Mouse (Mus musculus) forebrain, embryonic 13.5 days (tissue): ENCODE data around the gene Crtac1. TPM values are rescaled to one million over a fixed set of nuclear protein-coding genes. Genes with fewer than 3 reads are reported as not detected.

Experiments used
- ATAC-seq: fragments of 200-750 bp; cut with Nextera tagmentation; 2 replicates; pipeline ENCODE4 v1.8.0; 2017
- H3K27ac ChIP-seq: fragments of 300-500 bp; sonication (generic); 2 replicates; pipeline ENCODE4 v1.5.1; 2015; ENCODE audit warnings: inconsistent platforms, mild to moderate bottlenecking, moderate library complexity
- H3K27me3 ChIP-seq: fragments of 300-500 bp; sonication (generic); 2 replicates; pipeline ENCODE4 v1.6.1; 2015; ENCODE audit warnings: mild to moderate bottlenecking, inconsistent platforms
- H3K36me3 ChIP-seq: fragments of 300-500 bp; sonication (generic); 2 replicates; pipeline ENCODE4 v1.6.1; 2015; ENCODE audit warnings: mild to moderate bottlenecking, inconsistent platforms; ENCODE audit not compliant: poor library complexity, severe bottlenecking
- H3K4me1 ChIP-seq: fragments of 300-500 bp; sonication (generic); 2 replicates; pipeline ENCODE4 v1.6.1; 2015; ENCODE audit warnings: inconsistent platforms
- H3K4me2 ChIP-seq: fragments of 300-500 bp; sonication (generic); 2 replicates; pipeline ENCODE4 v1.6.1; 2015; ENCODE audit warnings: inconsistent platforms, mild to moderate bottlenecking, moderate library complexity
- H3K4me3 ChIP-seq: fragments of 300-500 bp; sonication (generic); 2 replicates; pipeline ENCODE4 v1.5.1; 2015; ENCODE audit warnings: mild to moderate bottlenecking, inconsistent platforms
- H3K9ac ChIP-seq: fragments of 300-500 bp; sonication (generic); 2 replicates; pipeline ENCODE4 v1.6.1; 2015; ENCODE audit warnings: mild to moderate bottlenecking, inconsistent platforms
- H3K9me3 ChIP-seq: fragments of 300-500 bp; sonication (generic); replicated peaks from 2 replicates; pipeline ENCODE4 v1.6.1; 2016; ENCODE audit warnings: inconsistent platforms
- WGBS: fragments of 180-500 bp; shearing (Covaris S2); methylation state at CpG from one replicate; pipeline ENCODE4 v1.1.7; 2015; 5-methylcytosine and 5-hydroxymethylcytosine counted together
- polyA plus RNA-seq: library from polyadenylated mRNA; unstranded; fragments of >200 nt; fragmentation: Nextera tagmentation; extraction: Ambion mirVana; gene quantifications from 2 replicates; pipeline ENCODE4 v1.2.1, GENCODE M21; 2015

Crtac1 gene
- polyA plus RNA-seq, 1 experiment from 2014 or later, result 12.0 TPM

- H3K4me2 ChIP-seq, result no peak overlapping the region
- no peak overlapping the region for H3K9ac ChIP-seq
- H3K9me3 ChIP-seq, result no peaks in the 10 kb centered on the region
- 47% methylated on average over 8 of the region's 8 CpGs for WGBS
- ATAC-seq, result no peak
- peaks cover 17% of the 10 kb centered on the region for H3K4me1 ChIP-seq
- no peak overlapping the region for H3K4me3 ChIP-seq
- peak overlapping the region; percentile 25; the same call in 1 of the 2 replicates for H3K27ac ChIP-seq
- H3K36me3 ChIP-seq, result no peaks in the 10 kb centered on the region
- peaks cover 16% of the 10 kb centered on the region for H3K27me3 ChIP-seq
These were observed 51.8 kb downstream of the Crtac1 start for GRCm38 (mm10) chr19:42379798-42380197.

- H3K27ac ChIP-seq, result no peak overlapping the region
- 83% methylated on average over 3 of the region's 3 CpGs for WGBS
- ATAC-seq, result no peak
These were observed 54.4 kb downstream of the Crtac1 start for GRCm38 (mm10) chr19:42377206-42377605.

GRCm38 (mm10) chr19:42363551-42363950 is 68.0 kb downstream of the Crtac1 start:
- Histone ChIP-seq H3K9me3 (no peaks in the 10 kb centered on the region), H3K36me3 (no peaks in the 10 kb centered on the region), H3K27me3 (no peaks in the 10 kb centered on the region), H3K4me3 (no peak overlapping the region), H3K4me2 (no peak overlapping the region), H3K9ac (no peak overlapping the region), H3K4me1 (peaks cover 6% of the 10 kb centered on the region; the same call in 1 of the 2 replicates), H3K27ac (no peak overlapping the region)
- ATAC-seq, result no peak
- WGBS, result 92% methylated on average over 4 of the region's 4 CpGs

More at GRCm38 (mm10) chr19:42377206-42377605, 54.4 kb downstream of the Crtac1 start:
- H3K4me1 ChIP-seq, result peaks cover 15% of the 10 kb centered on the region
- H3K9me3 ChIP-seq, result no peaks in the 10 kb centered on the region
- H3K4me3 ChIP-seq, result no peak overlapping the region
- no peak overlapping the region for H3K4me2 ChIP-seq
- H3K9ac ChIP-seq, result no peak overlapping the region
- H3K36me3 ChIP-seq, result no peaks in the 10 kb centered on the region
- H3K27me3 ChIP-seq, result peaks cover 12% of the 10 kb centered on the region; the same call in 1 of the 2 replicates

GRCm38 (mm10) chr19:42358406-42358805 is 73.2 kb downstream of the Crtac1 start:
- Histone ChIP-seq H3K27me3 (no peaks in the 10 kb centered on the region), H3K9me3 (no peaks in the 10 kb centered on the region), H3K36me3 (no peaks in the 10 kb centered on the region), H3K4me1 (peaks cover 10% of the 10 kb centered on the region; the same call in 1 of the 2 replicates), H3K4me2 (no peak overlapping the region), H3K4me3 (no peak overlapping the region), H3K27ac (no peak overlapping the region), H3K9ac (no peak overlapping the region)
- WGBS, result 50% methylated on average over 7 of the region's 7 CpGs
- ATAC-seq, result no peak

- 91% methylated on average over 5 of the region's 5 CpGs for WGBS
These were observed 74.7 kb downstream of the Crtac1 start for GRCm38 (mm10) chr19:42356854-42357253.

GRCm38 (mm10) chr19:42355476-42355875 is 76.1 kb downstream of the Crtac1 start:
- no peak overlapping the region for H3K4me2 ChIP-seq
- H3K4me3 ChIP-seq, result no peak overlapping the region
- H3K4me1 ChIP-seq, result peaks cover 10% of the 10 kb centered on the region; the same call in 1 of the 2 replicates
- no peaks in the 10 kb centered on the region for H3K36me3 ChIP-seq
- H3K9me3 ChIP-seq, result no peaks in the 10 kb centered on the region
- H3K9ac ChIP-seq, result no peak overlapping the region
- ATAC-seq, result no peak
- H3K27me3 ChIP-seq, result no peaks in the 10 kb centered on the region
- WGBS, result 94% methylated on average over 16 of the region's 16 CpGs
- no peak overlapping the region for H3K27ac ChIP-seq

More at GRCm38 (mm10) chr19:42356854-42357253, 74.7 kb downstream of the Crtac1 start:
- Histone ChIP-seq H3K9me3 (no peaks in the 10 kb centered on the region), H3K27me3 (no peaks in the 10 kb centered on the region), H3K9ac (no peak overlapping the region), H3K36me3 (no peaks in the 10 kb centered on the region), H3K4me3 (no peak overlapping the region), H3K4me1 (peaks cover 10% of the 10 kb centered on the region; the same call in 1 of the 2 replicates), H3K4me2 (no peak overlapping the region), H3K27ac (no peak overlapping the region)
- ATAC-seq, result no peak

GRCm38 (mm10) chr19:42341183-42341582 is 90.4 kb downstream of the Crtac1 start:
- Histone ChIP-seq H3K27ac (no peak overlapping the region), H3K9me3 (no peaks in the 10 kb centered on the region), H3K9ac (no peak overlapping the region), H3K4me1 (no peaks in the 10 kb centered on the region), H3K27me3 (no peaks in the 10 kb centered on the region), H3K4me2 (no peak overlapping the region), H3K4me3 (no peak overlapping the region), H3K36me3 (no peaks in the 10 kb centered on the region)
- ATAC-seq, result no peak
- 50% methylated on average over 6 of the region's 6 CpGs for WGBS

- no peak for ATAC-seq
- H3K36me3 ChIP-seq, result no peaks in the 10 kb centered on the region
- 0 out of 2 replicates have a peak, but pooled peaks cover 4% of the 10 kb centered on the region for H3K27me3 ChIP-seq
- H3K9me3 ChIP-seq, result no peaks in the 10 kb centered on the region
- H3K4me1 ChIP-seq, result peaks cover 12% of the 10 kb centered on the region
- no peak overlapping the region for H3K27ac ChIP-seq
- no peak overlapping the region for H3K4me3 ChIP-seq
- no peak overlapping the region for H3K9ac ChIP-seq
- whole genome bisulfite sequencing, result 39% methylated on average over 9 of the region's 9 CpGs
- no peak overlapping the region for H3K4me2 ChIP-seq
These were observed 99.4 kb downstream of the Crtac1 start for GRCm38 (mm10) chr19:42332081-42332736.

GRCm38 (mm10) chr19:42331446-42331845 is 100.1 kb downstream of the Crtac1 start:
- H3K4me2 ChIP-seq, result no peak overlapping the region
- ATAC-seq, result no peak
- 90% methylated on average over 7 of the region's 7 CpGs for WGBS
- H3K9me3 ChIP-seq, result no peaks in the 10 kb centered on the region
- H3K4me1 ChIP-seq, result peaks cover 12% of the 10 kb centered on the region
- 0 out of 2 replicates have a peak, but pooled peaks cover 4% of the 10 kb centered on the region for H3K27me3 ChIP-seq
- H3K9ac ChIP-seq, result no peak overlapping the region
- no peak overlapping the region for H3K27ac ChIP-seq
- H3K36me3 ChIP-seq, result no peaks in the 10 kb centered on the region
- no peak overlapping the region for H3K4me3 ChIP-seq

GRCm38 (mm10) chr19:42328160-42328559 is 103.4 kb downstream of the Crtac1 start:
- Histone ChIP-seq H3K36me3 (no peaks in the 10 kb centered on the region), H3K4me2 (no peak overlapping the region), H3K4me3 (no peak overlapping the region), H3K27ac (no peak overlapping the region), H3K27me3 (0 out of 2 replicates have a peak, but pooled peaks cover 3% of the 10 kb centered on the region), H3K9me3 (no peaks in the 10 kb centered on the region), H3K9ac (no peak overlapping the region), H3K4me1 (peaks cover 12% of the 10 kb centered on the region)
- ATAC-seq, result no peak
- 80% methylated on average over 9 of the region's 9 CpGs for WGBS

- H3K9me3 ChIP-seq, result no peaks in the 10 kb centered on the region
- ATAC-seq, result no peak
- no peak overlapping the region for H3K4me3 ChIP-seq
- no peaks in the 10 kb centered on the region for H3K36me3 ChIP-seq
- no peak overlapping the region for H3K4me2 ChIP-seq
- no peak overlapping the region for H3K27ac ChIP-seq
- H3K9ac ChIP-seq, result no peak overlapping the region
- 11% methylated on average over 11 of the region's 11 CpGs for WGBS
- H3K27me3 ChIP-seq, result no peaks in the 10 kb centered on the region
- no peaks in the 10 kb centered on the region for H3K4me1 ChIP-seq
These were observed 105.7 kb downstream of the Crtac1 start for GRCm38 (mm10) chr19:42325894-42326293.

GRCm38 (mm10) chr19:42322357-42323090 is 109.1 kb downstream of the Crtac1 start:
- Histone ChIP-seq H3K9me3 (no peaks in the 10 kb centered on the region), H3K4me2 (no peak overlapping the region), H3K27ac (no peak overlapping the region), H3K36me3 (no peaks in the 10 kb centered on the region), H3K27me3 (no peaks in the 10 kb centered on the region), H3K4me1 (peaks cover 17% of the 10 kb centered on the region), H3K4me3 (no peak overlapping the region), H3K9ac (no peak overlapping the region)
- WGBS, result 56% methylated on average over 12 of the region's 12 CpGs
- no peak for ATAC-seq
